8 mouse cellular contexts compared by ENCODE assay signal in the genomic region with DNA sequence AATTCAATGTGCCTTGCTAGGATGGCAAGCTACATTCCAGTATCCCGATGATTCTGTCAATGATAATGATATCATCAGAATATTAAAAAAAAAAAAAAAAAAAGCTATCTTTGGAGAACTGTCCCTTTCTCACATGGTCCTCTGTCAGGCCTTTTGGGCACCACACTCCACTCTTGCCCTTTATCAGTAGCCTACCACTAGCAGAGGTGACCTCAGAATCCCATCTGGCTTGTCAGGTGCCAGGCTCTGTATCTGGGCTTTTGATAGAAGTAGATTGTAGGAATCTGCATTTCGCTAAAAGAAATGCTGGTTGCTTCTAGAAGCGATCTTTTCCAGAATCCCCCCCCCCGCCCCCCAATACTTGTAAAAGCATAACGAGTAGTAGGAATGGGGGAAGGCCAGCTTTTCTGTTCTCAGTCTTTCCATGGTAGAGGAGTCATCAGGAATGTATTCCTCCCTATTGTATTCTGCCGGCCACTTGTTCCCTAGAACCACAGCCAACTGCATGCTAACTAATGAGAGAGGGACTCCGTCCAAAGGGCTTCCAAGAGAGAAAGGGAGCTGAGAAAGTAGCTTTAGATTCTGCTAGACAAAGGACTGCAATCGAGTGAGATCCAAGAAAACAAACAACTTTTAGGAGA.
DNase-seq lines count a peak whose midpoint lies in the region; ATAC-seq and TF ChIP-seq lines count a peak whose summit lies in the region.
"Had no signal": no experiment of that assay in that cellular context is flagged by ENCODE, and none has a peak within 500 bp of the region (broad histone marks: within the 10 kb centered on the region; RNA-seq: fewer than 3 reads in every experiment).

No protein-coding gene starts in this region.

- peak overlapping the region; percentile 79 for H3K4me2 ChIP-seq in heart, embryonic 14.5 days (ENCODE audit: low read length)
- peak overlapping the region; percentile 65 for H3K4me2 ChIP-seq in midbrain, embryonic 11.5 days

- peaks cover 17 to 71% of the 10 kb centered on the region in 2 experiments for H3K4me1 ChIP-seq in heart, embryonic 14.5 days (ENCODE audit: control insufficient read depth in 2 of 2, insufficient read depth in 2 of 2, low read length in 2 of 2)
- H3K4me1 ChIP-seq in midbrain, embryonic 11.5 days (ENCODE audit: control insufficient read depth, insufficient read depth, low read length): peaks cover 12% of the 10 kb centered on the region; the same call in 1 of the 2 replicates

- H3K36me3 ChIP-seq in heart, embryonic 14.5 days (ENCODE audit: control insufficient read depth, insufficient read depth, low read length): peaks cover 11% of the 10 kb centered on the region
- H3K36me3 ChIP-seq in midbrain, embryonic 11.5 days (ENCODE audit: control insufficient read depth, insufficient read depth, low read length): no peaks in the 10 kb centered on the region; the same call in 1 of the 2 replicates

- ATAC-seq in heart, embryonic 14.5 days (ENCODE audit: insufficient number of reproducible peaks, insufficient read depth, low FRiP score, low read depth): no peak
- peak; percentile 62 for ATAC-seq in midbrain, embryonic 11.5 days (ENCODE audit: low FRiP score)
- ATAC-seq in megakaryocyte progenitor cell, adult 5-6 weeks (replicated peaks; ENCODE audit: poor library complexity): no peak

- H3K9ac ChIP-seq in heart, embryonic 14.5 days (ENCODE audit: low read length): peak overlapping the region; percentile 81
- H3K9ac ChIP-seq in midbrain, embryonic 11.5 days (ENCODE audit: low read length): peak overlapping the region; percentile 85

- H3K27ac ChIP-seq in heart, embryonic 14.5 days (replicated peaks in 1 of 2; ENCODE audit: control insufficient read depth in 1 of 2, insufficient read depth in 1 of 2, low read depth in 2 of 2, low read length in 2 of 2): peak overlapping the region; percentile 9 to 80
- H3K27ac ChIP-seq in midbrain, embryonic 11.5 days (ENCODE audit: low read depth, low read length): peak overlapping the region; percentile 76; the same call in 1 of the 2 replicates

- no peaks in the 10 kb centered on the region for H3K9me3 ChIP-seq in heart, embryonic 14.5 days (ENCODE audit: control insufficient read depth, low read length)
- H3K9me3 ChIP-seq in midbrain, embryonic 11.5 days (ENCODE audit: control insufficient read depth, low read length): no peaks in the 10 kb centered on the region

- no peak for TF ChIP-seq POLR2A in brain, embryonic 14.5 days (IDR thresholded peaks at IDR 0.05; ENCODE audit: borderline replicate concordance, extremely low read depth, insufficient read depth, insufficient read length, poor library complexity, severe bottlenecking)

- no peak for TF ChIP-seq CTCF in brain, embryonic 14.5 days (IDR thresholded peaks at IDR 0.05; ENCODE audit: borderline replicate concordance, extremely low read depth, insufficient read depth, insufficient read length)

- no peaks in the 10 kb centered on the region for H3K27me3 ChIP-seq in heart, embryonic 14.5 days (ENCODE audit: control insufficient read depth, insufficient read depth, low read length)
- no peaks in the 10 kb centered on the region for H3K27me3 ChIP-seq in midbrain, embryonic 11.5 days (ENCODE audit: control insufficient read depth, insufficient read depth, low read length)

- DNase-seq in ES-CJ7 (ENCODE audit: low read depth, low spot score): peak; percentile 14
- peak; percentile 91 for DNase-seq in brain, embryonic 14.5 days (ENCODE audit: low read depth)
- peak; percentile 91 for DNase-seq in midbrain, embryonic 11.5 days (ENCODE audit: low spot score, missing footprints)
- no peak for DNase-seq in right cerebral cortex, adult 18-20 months
- no peak for DNase-seq in adrenal gland, postnatal 14 days
- DNase-seq: adrenal gland, postnatal 36 days had no signal

- 21% methylated on average over 8 of the region's 8 CpGs for WGBS in heart, embryonic 14.5 days
- WGBS in midbrain, embryonic 11.5 days: 11% methylated on average over 8 of the region's 8 CpGs

- peak overlapping the region in 1 of 2 experiments; percentile 50; a peak in 2 of 4 replicates for H3K4me3 ChIP-seq in heart, embryonic 14.5 days (ENCODE audit: control insufficient read depth in 1 of 2, insufficient read depth in 1 of 2, low read depth in 1 of 2, low read length in 2 of 2)
- peak overlapping the region; percentile 64 for H3K4me3 ChIP-seq in midbrain, embryonic 11.5 days (ENCODE audit: low read depth, low read length)

Comparison
In these comparisons a context has a peak if more than half of its experiments do, and no peak if none do; other contexts are left out.
1. DNase-seq: peak in ES-CJ7 (single experiment), brain, embryonic 14.5 days (single experiment) and midbrain, embryonic 11.5 days (single experiment); none in right cerebral cortex, adult 18-20 months (single experiment) and adrenal gland, postnatal 14 days (single experiment).